Mouse (Mus musculus): Measurements from ENCODE around the gene Tldc1.

DNA sequence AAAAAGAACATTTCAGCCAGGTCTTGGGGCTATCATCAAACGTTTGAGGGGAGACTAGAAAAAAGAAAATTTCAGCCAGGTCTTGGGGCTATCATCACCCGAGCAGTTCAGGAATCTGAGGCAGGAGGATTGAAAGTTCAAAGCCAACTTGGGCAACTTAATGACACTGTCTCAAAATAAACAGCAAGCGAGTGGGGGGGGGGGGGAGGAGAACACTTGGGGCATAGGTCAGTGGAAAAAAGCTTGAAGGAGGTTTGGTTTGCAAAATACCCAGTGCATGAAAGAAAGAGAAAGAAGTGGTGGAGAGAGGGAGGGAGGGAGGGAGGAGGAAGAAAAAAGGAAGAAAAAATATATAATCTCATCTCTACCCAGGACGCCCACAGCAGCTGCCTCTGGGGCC is 9.1 kb upstream of the Tldc1 start:
- no peak for TF ChIP-seq CTCF (IDR thresholded peaks at IDR 0.05; ENCODE audit: low read depth, low read length)
- TF ChIP-seq POLR2AphosphoS5 (IDR thresholded peaks at IDR 0.05; ENCODE audit: insufficient replicate concordance, low read depth, low read length) = no peak
- no peak for TF ChIP-seq GATA1 (IDR thresholded peaks at IDR 0.05; ENCODE audit: borderline replicate concordance, low read length)
- TF ChIP-seq GATA2 (IDR thresholded peaks at IDR 0.05; ENCODE audit: borderline replicate concordance, low read depth, low read length) = no peak

Measured in G1E (cell line).